Mouse (Mus musculus): ENCODE measurements at regions not wholly inside any gene's neighbourhood (a gene's known extent, or its start where the extent isn't known, plus 50 kb on each side); places are given as distances from the start of the nearest gene placed in this dataset.

- TF ChIP-seq CTCF (IDR thresholded peaks at IDR 0.05; ENCODE audit: borderline replicate concordance, extremely low read depth, insufficient read depth, insufficient read length) (no peak), POLR2A (IDR thresholded peaks at IDR 0.05; ENCODE audit: borderline replicate concordance, extremely low read depth, insufficient read depth, insufficient read length, poor library complexity, severe bottlenecking) (no peak)
These were observed 99.0 kb upstream of the Eomes start for GRCm38 (mm10) chr9:118379055-118379454.
